Mouse (Mus musculus) embryonic facial prominence, embryonic 15.5 days (tissue): Measurements from ENCODE around the gene Gm28038. TPM values are rescaled to one million over a fixed set of nuclear protein-coding genes. Genes with fewer than 3 reads are reported as not detected.

Experiments used
- ATAC-seq: fragments of 200-750 bp; cut with Nextera tagmentation; 2 replicates; pipeline ENCODE4 v1.8.0; 2017; ENCODE audit warnings: low read depth, moderate TSS enrichment; ENCODE audit not compliant: insufficient number of reproducible peaks, low FRiP score, low TSS enrichment
- H3K27ac ChIP-seq: fragments of 300-500 bp; sonication (generic); replicated peaks from 2 replicates; pipeline ENCODE4 v1.5.1; 2015; ENCODE audit warnings: mild to moderate bottlenecking, inconsistent platforms
- H3K27me3 ChIP-seq: fragments of 300-500 bp; sonication (generic); 2 replicates; pipeline ENCODE4 v1.6.1; 2015; ENCODE audit warnings: inconsistent platforms
- H3K36me3 ChIP-seq: fragments of 300-500 bp; sonication (generic); 2 replicates; pipeline ENCODE4 v1.6.1; 2015; ENCODE audit warnings: mild to moderate bottlenecking, inconsistent platforms
- H3K4me1 ChIP-seq: fragments of 300-500 bp; sonication (generic); 2 replicates; pipeline ENCODE4 v1.6.1; 2015; ENCODE audit warnings: inconsistent platforms
- H3K4me2 ChIP-seq: fragments of 300-500 bp; sonication (generic); replicated peaks from 2 replicates; pipeline ENCODE4 v1.6.1; 2015; ENCODE audit warnings: mild to moderate bottlenecking, inconsistent platforms
- H3K4me3 ChIP-seq: fragments of 300-500 bp; sonication (generic); replicated peaks from 2 replicates; pipeline ENCODE4 v1.5.1; 2015; ENCODE audit warnings: mild to moderate bottlenecking, inconsistent platforms
- H3K9ac ChIP-seq: fragments of 300-500 bp; sonication (generic); 2 replicates; pipeline ENCODE4 v1.6.1; 2015; ENCODE audit warnings: inconsistent platforms
- H3K9me3 ChIP-seq: fragments of 300-500 bp; sonication (generic); replicated peaks from 2 replicates; pipeline ENCODE4 v1.6.1; 2016; ENCODE audit warnings: inconsistent platforms
- WGBS: fragments of 180-500 bp; shearing (Covaris S2); methylation state at CpG from one replicate; pipeline ENCODE4 v1.1.7; 2015; 5-methylcytosine and 5-hydroxymethylcytosine counted together
- polyA plus RNA-seq: library from polyadenylated mRNA; unstranded; fragments of >200 nt; fragmentation: Nextera tagmentation; extraction: Ambion mirVana; gene quantifications from 2 replicates; pipeline ENCODE4 v1.2.1, GENCODE M21; 2015

Gene Gm28038
- polyA plus RNA-seq, 1 experiment from 2014 or later: not detected

- H3K27ac ChIP-seq: peak overlapping the region; percentile 89
- 12% methylated on average over 4 of the region's 4 CpGs for WGBS
- H3K9ac ChIP-seq: peak overlapping the region; percentile 21; the same call in 1 of the 2 replicates
- H3K36me3 ChIP-seq: peaks cover 25% of the 10 kb centered on the region
- no peaks in the 10 kb centered on the region for H3K27me3 ChIP-seq
- H3K9me3 ChIP-seq: no peaks in the 10 kb centered on the region
- no peak overlapping the region for H3K4me3 ChIP-seq
- peak; percentile 36; the same call in 1 of the 2 replicates for ATAC-seq
- 0 out of 2 replicates have a peak overlapping the region, but pooled peaks have one; percentile 12 for H3K4me2 ChIP-seq
- peaks cover 43% of the 10 kb centered on the region for H3K4me1 ChIP-seq
These were observed 14.4 kb upstream of the Gm28038 start for GRCm38 (mm10) chr2:30266392-30266941.

- H3K4me3 ChIP-seq: no peak overlapping the region
- H3K27ac ChIP-seq: no peak overlapping the region
- peaks cover 43% of the 10 kb centered on the region for H3K4me1 ChIP-seq
- ATAC-seq: no peak
- no peaks in the 10 kb centered on the region for H3K9me3 ChIP-seq
- 95% methylated on average over 2 of the region's 2 CpGs for WGBS
- H3K9ac ChIP-seq: no peak overlapping the region
- H3K4me2 ChIP-seq: no peak overlapping the region
- peaks cover 16% of the 10 kb centered on the region for H3K36me3 ChIP-seq
- H3K27me3 ChIP-seq: no peaks in the 10 kb centered on the region
These were observed 13.4 kb upstream of the Gm28038 start for GRCm38 (mm10) chr2:30267466-30267865.

GRCm38 (mm10) chr2:30268371-30268770, 12.5 kb upstream of the Gm28038 start:
- ATAC-seq: no peak
- no peaks in the 10 kb centered on the region for H3K27me3 ChIP-seq
- no peak overlapping the region for H3K27ac ChIP-seq
- 55% methylated on average over 4 of the region's 4 CpGs for WGBS
- H3K4me2 ChIP-seq: no peak overlapping the region
- H3K4me3 ChIP-seq: no peak overlapping the region
- no peak overlapping the region for H3K9ac ChIP-seq
- peaks cover 12% of the 10 kb centered on the region for H3K36me3 ChIP-seq
- no peaks in the 10 kb centered on the region for H3K9me3 ChIP-seq
- H3K4me1 ChIP-seq: peaks cover 39% of the 10 kb centered on the region

DNA sequence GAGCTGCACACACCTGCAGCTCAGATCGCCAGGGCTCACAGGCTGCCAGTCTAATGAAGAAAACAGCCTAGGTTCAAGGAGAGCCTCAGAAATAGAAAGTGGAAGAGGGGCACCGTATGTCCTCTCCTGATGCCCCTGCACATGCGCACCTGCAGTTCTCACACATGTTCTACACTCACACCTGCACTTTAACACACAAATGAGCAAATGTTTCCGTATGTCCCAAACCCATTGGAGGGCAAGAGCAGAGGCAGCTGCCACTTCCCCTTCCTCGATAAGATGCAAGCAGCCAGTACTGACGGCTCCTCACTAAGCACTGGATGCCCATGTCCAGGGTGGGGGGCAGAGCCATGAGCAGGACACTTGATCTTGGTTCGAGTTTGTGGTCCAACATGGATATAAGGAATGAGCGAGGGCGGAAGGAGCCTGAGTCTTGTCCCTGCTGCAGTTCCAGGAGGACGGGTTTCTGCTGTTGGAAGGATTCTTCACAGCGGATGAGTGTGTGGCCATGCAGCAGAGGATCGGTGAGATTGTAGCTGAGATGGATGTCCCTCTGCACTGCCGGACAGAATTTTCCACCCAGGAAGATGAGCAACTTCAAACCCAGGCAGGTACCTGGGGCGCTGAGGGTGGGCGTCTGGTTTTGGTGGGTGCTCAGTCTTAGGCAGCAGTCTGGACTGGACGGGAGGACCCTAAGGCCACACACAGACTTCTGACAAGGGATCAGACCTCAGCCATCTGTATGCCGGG, 11.4 kb upstream of the Gm28038 start:
- WGBS: 84% methylated on average over 17 of the region's 17 CpGs
- H3K27me3 ChIP-seq: no peaks in the 10 kb centered on the region
- H3K4me2 ChIP-seq: no peak overlapping the region
- no peak overlapping the region for H3K9ac ChIP-seq
- H3K4me3 ChIP-seq: no peak overlapping the region
- H3K9me3 ChIP-seq: no peaks in the 10 kb centered on the region
- no peak for ATAC-seq
- peaks cover 35% of the 10 kb centered on the region for H3K4me1 ChIP-seq
- H3K36me3 ChIP-seq: peaks cover 1% of the 10 kb centered on the region; the same call in 1 of the 2 replicates
- peak overlapping the region; percentile 49 for H3K27ac ChIP-seq

DNA sequence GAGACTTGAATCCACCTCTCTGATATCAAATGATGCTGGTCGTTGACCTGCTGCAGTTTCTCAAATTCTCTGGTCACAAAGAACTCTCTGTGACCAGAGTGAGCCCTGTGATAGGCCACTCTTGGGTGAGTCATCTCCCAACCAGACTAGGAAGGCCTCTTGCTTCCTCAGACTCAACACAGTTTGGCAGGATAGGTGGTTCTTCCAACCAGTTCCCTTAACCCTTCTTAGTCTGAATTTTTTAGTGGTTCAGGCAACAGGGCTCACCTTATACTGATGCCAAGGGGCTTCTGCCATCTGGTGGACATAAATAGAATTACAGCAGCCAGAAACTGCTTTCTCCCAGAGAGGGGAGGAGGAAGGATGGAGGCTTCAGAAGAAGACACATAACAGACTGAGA, 10.7 kb upstream of the Gm28038 start:
- H3K4me3 ChIP-seq: no peak overlapping the region
- H3K36me3 ChIP-seq: no peaks in the 10 kb centered on the region
- H3K4me2 ChIP-seq: no peak overlapping the region
- ATAC-seq: peak; percentile 81
- 22% methylated on average over 1 of the region's 1 CpGs for WGBS
- no peaks in the 10 kb centered on the region for H3K9me3 ChIP-seq
- peaks cover 28% of the 10 kb centered on the region for H3K4me1 ChIP-seq
- no peak overlapping the region for H3K9ac ChIP-seq
- peak overlapping the region; percentile 49 for H3K27ac ChIP-seq
- H3K27me3 ChIP-seq: no peaks in the 10 kb centered on the region

GRCm38 (mm10) chr2:30281651-30282050, 808 bp downstream of the Gm28038 start:
- Histone ChIP-seq H3K36me3 (0 out of 2 replicates have a peak, but pooled peaks cover 2% of the 10 kb centered on the region), H3K27ac (no peak overlapping the region), H3K9ac (no peak overlapping the region), H3K4me3 (no peak overlapping the region), H3K27me3 (no peaks in the 10 kb centered on the region), H3K4me2 (no peak overlapping the region), H3K9me3 (no peaks in the 10 kb centered on the region), H3K4me1 (peaks cover 8% of the 10 kb centered on the region)
- ATAC-seq: no peak
- 81% methylated on average over 3 of the region's 3 CpGs for WGBS

GRCm38 (mm10) chr2:30283193-30283592, 2.4 kb downstream of the Gm28038 start:
- no peak for ATAC-seq
- 86% methylated on average over 2 of the region's 2 CpGs for WGBS
- Histone ChIP-seq H3K9me3 (no peaks in the 10 kb centered on the region), H3K27ac (no peak overlapping the region), H3K4me2 (no peak overlapping the region), H3K36me3 (0 out of 2 replicates have a peak, but pooled peaks cover 2% of the 10 kb centered on the region), H3K9ac (no peak overlapping the region), H3K27me3 (no peaks in the 10 kb centered on the region), H3K4me1 (peaks cover 21% of the 10 kb centered on the region), H3K4me3 (no peak overlapping the region)

GRCm38 (mm10) chr2:30285004-30285403, 4.2 kb downstream of the Gm28038 start:
- WGBS: 89% methylated on average over 5 of the region's 5 CpGs
- Histone ChIP-seq H3K4me1 (peaks cover 22% of the 10 kb centered on the region), H3K9ac (peak overlapping the region; percentile 67; the same call in 1 of the 2 replicates), H3K9me3 (no peaks in the 10 kb centered on the region), H3K4me2 (peak overlapping the region; percentile 95), H3K27ac (no peak overlapping the region), H3K4me3 (peak overlapping the region; percentile 80), H3K27me3 (no peaks in the 10 kb centered on the region), H3K36me3 (peaks cover 2% of the 10 kb centered on the region; the same call in 1 of the 2 replicates)
- ATAC-seq: no peak

GRCm38 (mm10) chr2:30285416-30286181, 4.8 kb downstream of the Gm28038 start:
- 11% methylated on average over 38 of the region's 38 CpGs for WGBS
- Histone ChIP-seq H3K27me3 (no peaks in the 10 kb centered on the region), H3K9me3 (no peaks in the 10 kb centered on the region), H3K4me3 (peak overlapping the region; percentile 80), H3K27ac (peak overlapping the region; percentile 65; the same call in 1 of the 2 replicates), H3K4me2 (peak overlapping the region; percentile 95), H3K36me3 (peaks cover 5% of the 10 kb centered on the region; the same call in 1 of the 2 replicates), H3K9ac (peak overlapping the region; percentile 67), H3K4me1 (peaks cover 22% of the 10 kb centered on the region)
- ATAC-seq: peak; percentile 49

DNA sequence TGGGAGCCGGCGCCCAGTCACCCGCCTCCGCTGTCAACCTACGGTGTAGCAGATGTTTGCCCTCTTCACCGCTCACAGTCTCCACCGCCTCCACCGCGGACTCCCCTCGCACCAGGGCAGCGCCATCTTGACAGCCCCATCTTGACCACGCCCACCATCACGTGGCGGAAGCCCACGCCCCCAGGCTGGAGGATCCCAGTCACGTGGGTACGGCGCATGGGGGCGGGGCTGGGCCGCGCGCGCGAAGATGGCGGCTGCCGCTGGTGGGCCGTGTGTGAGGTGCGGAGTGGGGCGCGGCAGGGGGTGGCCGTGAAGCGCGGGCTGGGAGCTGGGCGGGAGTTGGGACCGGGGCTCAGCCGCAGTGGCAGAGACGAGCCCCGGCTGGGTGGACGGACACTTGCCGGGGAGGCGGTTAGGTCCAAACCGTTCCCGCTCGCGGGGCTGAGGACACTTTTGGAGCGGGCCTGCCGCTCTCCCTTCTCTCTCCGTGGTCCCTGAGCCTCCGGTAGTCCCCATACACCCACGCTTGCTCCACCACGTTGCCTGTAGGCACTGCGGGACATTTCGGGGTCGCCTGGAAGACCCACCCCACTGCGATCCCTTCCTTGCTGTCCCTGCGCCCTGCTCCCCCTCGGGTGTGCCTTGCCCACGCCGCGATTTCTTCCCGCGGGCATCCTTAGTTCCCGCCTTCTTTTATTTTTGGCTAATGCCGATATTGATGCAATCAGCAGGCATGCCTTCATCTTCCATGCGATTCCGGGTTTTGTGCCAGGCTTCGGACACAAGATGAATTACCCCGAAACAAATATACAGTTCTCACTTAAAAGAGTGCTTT, 5.6 kb downstream of the Gm28038 start, which contains the start of the genes Dolk and Nup188:
Gene Dolk (minus strand): TSS at position 143 of the 835 bp plus-strand sequence.
Gene Nup188 (plus strand): TSS at position 206 of the 835 bp plus-strand sequence.
- no peaks in the 10 kb centered on the region for H3K27me3 ChIP-seq
- 1% methylated on average over 64 of the region's 68 CpGs for WGBS
- H3K9ac ChIP-seq: peak within 1 kb of the TSS; percentile 67
- peak within 1 kb of the TSS; percentile 65 for H3K27ac ChIP-seq
- no peaks in the 10 kb centered on the region for H3K9me3 ChIP-seq
- H3K4me2 ChIP-seq: peak within 1 kb of the TSS; percentile 95
- H3K4me1 ChIP-seq: peaks cover 22% of the 10 kb centered on the region
- peak within 1 kb of the TSS; percentile 80 for H3K4me3 ChIP-seq
- peaks cover 6% of the 10 kb centered on the region; the same call in 1 of the 2 replicates for H3K36me3 ChIP-seq
- ATAC-seq: peak; percentile 95
